26 mouse cellular contexts compared by ENCODE assay signal in genomic region chr10:68123446-68123845, GRCm38 (mm10).
A peak's percentile ranks its signal among the peaks of the same experiment; 100 is the strongest.
DNase-seq lines count a peak whose midpoint lies in the region; ATAC-seq lines count a peak whose summit lies in the region.
"Had no signal": no experiment of that assay in that cellular context is flagged by ENCODE, and none has a peak within 500 bp of the region (broad histone marks: within the 10 kb centered on the region; RNA-seq: fewer than 3 reads in every experiment).

No protein-coding gene starts in this region.

- H3K27me3 ChIP-seq in midbrain, embryonic 13.5 days: no peaks in the 10 kb centered on the region
- H3K27me3 ChIP-seq: embryonic facial prominence, embryonic 13.5 days; embryonic facial prominence, embryonic 15.5 days; forebrain, embryonic 12.5 days; Patski had no signal

- no peak overlapping the region for H3K27ac ChIP-seq in midbrain, embryonic 13.5 days
- H3K27ac ChIP-seq: embryonic facial prominence, embryonic 13.5 days; embryonic facial prominence, embryonic 15.5 days; forebrain, embryonic 10.5 days; forebrain, embryonic 12.5 days had no signal

- H3K4me2 ChIP-seq in midbrain, embryonic 13.5 days (replicated peaks): no peak overlapping the region
- H3K4me2 ChIP-seq: embryonic facial prominence, embryonic 13.5 days; embryonic facial prominence, embryonic 15.5 days; forebrain, embryonic 12.5 days had no signal

- H3K36me3 ChIP-seq in midbrain, embryonic 13.5 days: peaks cover 4% of the 10 kb centered on the region; the same call in 1 of the 2 replicates
- H3K36me3 ChIP-seq: forebrain, embryonic 12.5 days; G1E had no signal

- no peak overlapping the region for H3K9ac ChIP-seq in midbrain, embryonic 13.5 days (replicated peaks)
- H3K9ac ChIP-seq: embryonic facial prominence, embryonic 13.5 days; embryonic facial prominence, embryonic 15.5 days; forebrain, embryonic 12.5 days had no signal

- no peak overlapping the region for H3K4me3 ChIP-seq in midbrain, embryonic 13.5 days (replicated peaks)
- H3K4me3 ChIP-seq: embryonic facial prominence, embryonic 13.5 days; embryonic facial prominence, embryonic 15.5 days; erythroblast, embryonic 14.5 days; forebrain, embryonic 10.5 days; forebrain, embryonic 12.5 days had no signal

- 90% methylated on average over 4 of the region's 4 CpGs for WGBS in midbrain, embryonic 13.5 days

- DNase-seq in heart, adult 11 months: peak; percentile 67
- no peak for DNase-seq in heart, adult 9 months (ENCODE audit: low spot score in 2 of 2)
- DNase-seq in induced T-regulatory cell, adult 2 months (ENCODE audit: low read depth): peak; percentile 63
- DNase-seq in right cerebral cortex, postnatal 36 days (ENCODE audit: low spot score in 2 of 2): no peak
- no peak for DNase-seq in kidney, postnatal 4 days
- DNase-seq: adrenal gland, adult 8-10 months; adrenal gland, postnatal 14 days; adrenal gland, postnatal 36 days; cerebellum, adult 11-12 months; cerebellum, adult 2 months; cerebellum, adult 9-10 months; cerebellum, postnatal 10 days; cerebellum, postnatal 25 days; embryo, embryonic 11 days had no signal

- H3K9me3 ChIP-seq in midbrain, embryonic 13.5 days: no peaks in the 10 kb centered on the region
- H3K9me3 ChIP-seq: embryonic facial prominence, embryonic 13.5 days; embryonic facial prominence, embryonic 15.5 days; forebrain, embryonic 10.5 days; forebrain, embryonic 12.5 days had no signal

- H3K4me1 ChIP-seq in midbrain, embryonic 13.5 days (replicated peaks): peaks cover 12% of the 10 kb centered on the region
- H3K4me1 ChIP-seq: forebrain, embryonic 12.5 days had no signal

- peak; percentile 29 for ATAC-seq in CD4-positive, CD25-positive, alpha-beta regulatory T cell, adult 4 months
- ATAC-seq in midbrain, embryonic 13.5 days: no peak
- ATAC-seq: activated CD4-positive, CD25-positive, alpha-beta regulatory T cell, adult 4 months; forebrain, embryonic 14.5 days; forebrain, embryonic 16.5 days; Patski had no signal

Comparison
In these comparisons a context has a peak if more than half of its experiments do, and no peak if none do; other contexts are left out.
1. DNase-seq: peak in heart, adult 11 months (single experiment) and induced T-regulatory cell, adult 2 months (single experiment); none in heart, adult 9 months (0 of 2), right cerebral cortex, postnatal 36 days (0 of 2) and kidney, postnatal 4 days (0 of 2).